Mouse (Mus musculus) brown adipose tissue, adult 24 weeks (tissue): ENCODE measurements around the gene B4galt4. TPM values are rescaled to one million over a fixed set of nuclear protein-coding genes. Genes with fewer than 3 reads are reported as not detected.
A peak's percentile ranks its signal among the peaks of the same experiment; 100 is the strongest.

ENCODE experiments used
- H3K27ac ChIP-seq: fragments of 200-500 bp; replicated peaks from 2 replicates; pipeline ENCODE4 v1.5.1; 2012; ENCODE audit warnings: low read depth, mild to moderate bottlenecking, low read length
- H3K4me1 ChIP-seq: fragments of 200-500 bp; 2 replicates; pipeline ENCODE4 v1.6.1; 2012; ENCODE audit warnings: low read length, mixed read lengths; ENCODE audit not compliant: control insufficient read depth, insufficient read depth, insufficient read length
- H3K4me3 ChIP-seq: fragments of 200-500 bp; 2 replicates; pipeline ENCODE4 v1.5.1; 2012; ENCODE audit warnings: low read depth, mild to moderate bottlenecking, low read length, moderate library complexity; ENCODE audit not compliant: insufficient read depth
- polyA plus RNA-seq: library from polyadenylated mRNA; stranded (reverse); fragments of >200 nt; gene quantifications from 2 replicates; pipeline ENCODE4 v1.2.4, GENCODE M21; 2012; ENCODE audit not compliant: missing spikeins, insufficient read depth, insufficient read length

The B4galt4 gene
- polyA plus RNA-seq, 1 experiment: 2.4 TPM

DNA sequence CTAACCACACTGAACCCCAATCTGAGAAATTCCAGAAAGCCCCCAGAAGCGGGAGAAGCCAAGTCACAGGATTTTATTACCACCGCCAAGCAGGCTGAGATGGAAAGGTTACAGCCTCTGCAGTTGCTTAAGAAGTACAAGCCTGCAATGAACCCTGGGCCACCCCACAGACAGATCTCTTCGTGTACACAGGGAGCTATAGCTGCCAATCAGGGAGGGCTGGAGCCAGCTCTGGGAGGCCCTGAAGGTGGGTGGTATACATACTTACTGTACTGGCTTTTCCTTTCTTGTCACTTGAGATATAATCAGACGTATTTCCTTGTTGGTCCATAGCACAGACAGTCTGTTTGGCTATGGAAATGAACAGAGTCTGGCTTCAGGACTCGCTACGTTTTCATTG is 8.7 kb downstream of the B4galt4 start:
- no peak overlapping the region for H3K27ac ChIP-seq
- peaks cover 13% of the 10 kb centered on the region for H3K4me1 ChIP-seq
- H3K4me3 ChIP-seq: no peak overlapping the region

DNA sequence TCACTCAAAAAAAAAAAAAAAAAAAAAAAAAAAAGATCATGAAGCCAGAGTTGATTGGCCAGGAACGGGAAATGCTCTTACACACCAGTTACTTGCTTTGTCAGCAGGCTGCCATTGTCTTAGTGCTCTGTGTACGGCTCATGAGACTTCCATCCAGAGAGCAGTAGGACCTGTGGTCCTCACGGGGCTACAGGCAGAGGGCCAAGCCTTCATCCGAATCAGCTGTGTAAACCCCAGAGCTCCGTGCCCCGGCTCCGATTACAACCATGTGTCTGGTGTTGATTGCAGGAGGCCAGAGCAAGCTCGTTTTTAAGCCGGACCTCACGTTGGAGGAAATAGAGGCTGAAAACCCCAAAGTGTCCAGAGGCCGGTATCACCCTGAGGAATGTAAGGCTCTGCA is 11.6 kb downstream of the B4galt4 start:
- no peak overlapping the region for H3K4me3 ChIP-seq
- no peak overlapping the region for H3K27ac ChIP-seq
- H3K4me1 ChIP-seq: peaks cover 23% of the 10 kb centered on the region

DNA sequence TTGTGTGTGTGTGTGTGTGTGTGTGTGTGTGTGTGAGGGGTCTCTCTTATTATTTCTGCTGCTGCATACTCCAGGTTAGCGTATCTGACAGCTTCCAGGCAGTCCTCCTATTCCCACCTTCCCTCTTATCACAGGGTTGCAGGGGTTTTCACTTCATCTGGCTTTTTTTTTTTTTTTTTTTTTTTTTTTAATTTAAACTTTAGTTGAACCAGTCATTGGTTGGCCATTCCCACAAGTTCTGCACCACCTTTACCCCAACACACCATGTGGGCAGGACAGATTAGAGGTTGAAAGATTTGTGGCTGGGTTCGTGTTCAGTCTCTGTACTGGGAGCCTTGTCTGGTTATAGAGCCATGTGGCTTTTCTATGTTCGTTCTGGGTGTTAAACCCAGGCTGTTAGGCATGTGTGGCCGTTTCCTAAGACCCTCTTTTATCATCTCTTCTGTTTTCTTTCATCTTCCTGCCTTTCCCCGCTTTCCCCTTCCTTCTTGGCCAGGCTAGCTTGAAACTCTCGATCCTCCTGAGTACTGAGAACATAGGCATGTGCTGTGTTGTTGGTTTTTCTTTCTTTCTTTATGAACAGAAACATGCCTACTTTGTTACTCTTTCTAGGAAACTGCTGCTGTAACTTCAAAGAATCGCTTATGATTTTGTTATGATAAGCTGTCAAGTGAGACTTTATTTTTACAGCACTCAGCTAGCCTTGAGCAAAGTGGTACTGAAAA is 13.6 kb downstream of the B4galt4 start:
- H3K4me1 ChIP-seq: peaks cover 27% of the 10 kb centered on the region
- peak overlapping the region; percentile 87 for H3K27ac ChIP-seq
- no peak overlapping the region for H3K4me3 ChIP-seq

DNA sequence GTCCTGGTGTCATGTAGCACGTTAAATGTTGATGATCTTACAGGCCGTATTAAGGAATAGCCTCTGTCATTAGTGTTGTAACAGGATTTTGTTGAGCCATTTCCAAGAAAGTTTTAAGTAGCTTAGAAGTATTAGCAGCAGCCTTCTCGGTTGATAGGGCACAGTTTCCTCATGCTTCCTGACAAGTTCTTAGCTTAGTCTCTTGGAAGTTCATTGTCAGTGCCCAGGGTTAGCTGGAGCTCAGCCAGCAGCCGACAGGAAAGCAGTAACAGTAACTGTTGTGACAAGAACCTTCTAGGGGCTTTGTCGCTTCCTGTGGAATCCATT is 14.1 kb downstream of the B4galt4 start:
- Histone ChIP-seq H3K4me3 (no peak overlapping the region), H3K4me1 (peaks cover 27% of the 10 kb centered on the region), H3K27ac (peak overlapping the region; percentile 87)

DNA sequence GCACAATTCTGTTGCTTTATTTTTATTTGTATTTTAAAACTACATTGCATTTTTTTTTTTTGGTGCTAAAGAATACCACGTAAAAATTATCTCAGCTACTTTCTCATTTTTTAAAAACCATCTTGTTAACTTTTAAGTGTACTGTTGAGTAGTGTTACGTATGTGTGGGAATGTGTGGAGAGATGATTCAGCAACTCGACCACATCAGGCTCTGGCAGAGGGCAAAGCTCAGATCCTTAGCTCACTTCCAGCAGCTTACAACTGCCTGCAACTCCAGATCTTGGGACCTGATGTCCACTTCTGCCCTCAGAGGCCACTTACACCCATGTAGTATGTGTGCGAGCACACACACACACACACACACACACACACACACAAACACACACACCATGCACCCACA is 14.5 kb downstream of the B4galt4 start:
- peak overlapping the region; percentile 87 for H3K27ac ChIP-seq
- H3K4me1 ChIP-seq: peaks cover 27% of the 10 kb centered on the region
- no peak overlapping the region for H3K4me3 ChIP-seq

DNA sequence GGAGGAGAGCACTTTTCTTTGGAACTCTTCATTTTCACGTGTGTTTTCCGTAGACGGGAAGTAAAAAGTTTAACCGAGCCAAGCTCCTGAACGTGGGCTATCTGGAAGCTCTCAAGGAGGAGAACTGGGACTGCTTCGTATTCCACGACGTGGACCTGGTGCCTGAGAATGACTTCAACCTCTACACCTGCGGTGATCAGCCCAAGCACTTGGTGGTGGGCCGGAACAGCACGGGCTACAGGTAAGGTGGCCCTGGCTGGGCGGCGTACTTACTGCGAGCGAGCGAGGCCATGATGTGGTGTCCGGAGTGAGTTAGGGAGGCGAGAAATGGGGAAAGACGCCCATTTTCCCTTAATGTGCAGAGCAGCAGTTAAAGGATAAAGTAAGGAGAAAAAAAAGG is 15.6 kb downstream of the B4galt4 start:
- peak overlapping the region; percentile 93 for H3K27ac ChIP-seq
- H3K4me3 ChIP-seq: no peak overlapping the region
- peaks cover 32% of the 10 kb centered on the region for H3K4me1 ChIP-seq

DNA sequence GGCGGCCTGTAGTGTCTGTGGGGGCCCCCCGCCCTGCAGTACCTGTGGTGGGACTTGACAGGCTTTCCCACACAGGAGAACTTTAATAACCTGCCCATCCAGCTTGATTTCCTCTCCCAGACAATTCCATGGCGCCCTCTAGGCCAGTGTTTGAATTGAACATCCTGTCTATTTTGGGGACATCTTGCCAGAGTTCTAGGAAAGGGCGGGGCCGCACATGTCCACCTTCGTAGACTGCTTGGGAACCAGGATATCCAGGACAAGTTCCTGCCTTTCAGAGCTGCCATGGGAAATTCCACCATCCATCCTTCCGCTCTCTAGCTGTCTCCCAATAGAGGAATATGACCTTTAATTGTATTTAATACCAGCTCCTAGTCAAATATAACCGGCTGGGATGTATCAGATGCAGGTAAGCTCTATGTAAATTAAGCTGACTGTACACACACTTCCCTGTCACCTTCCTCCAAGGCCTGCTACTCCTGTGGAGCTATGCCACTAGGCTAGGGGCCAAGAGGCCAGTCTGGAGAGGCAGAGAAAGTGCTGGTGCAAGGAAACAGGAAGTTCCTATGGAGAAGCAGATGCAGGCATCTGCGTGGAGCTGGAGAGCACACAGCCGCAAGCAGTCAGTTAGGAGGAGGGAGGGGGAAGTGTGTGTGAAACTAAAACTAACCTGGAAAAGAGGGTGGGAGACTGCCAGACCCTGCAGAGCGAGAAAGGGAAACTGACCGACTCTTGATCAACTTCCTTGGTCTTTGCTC is 16.2 kb downstream of the B4galt4 start:
- H3K4me3 ChIP-seq: no peak overlapping the region
- peaks cover 31% of the 10 kb centered on the region for H3K4me1 ChIP-seq
- peak overlapping the region; percentile 93 for H3K27ac ChIP-seq

DNA sequence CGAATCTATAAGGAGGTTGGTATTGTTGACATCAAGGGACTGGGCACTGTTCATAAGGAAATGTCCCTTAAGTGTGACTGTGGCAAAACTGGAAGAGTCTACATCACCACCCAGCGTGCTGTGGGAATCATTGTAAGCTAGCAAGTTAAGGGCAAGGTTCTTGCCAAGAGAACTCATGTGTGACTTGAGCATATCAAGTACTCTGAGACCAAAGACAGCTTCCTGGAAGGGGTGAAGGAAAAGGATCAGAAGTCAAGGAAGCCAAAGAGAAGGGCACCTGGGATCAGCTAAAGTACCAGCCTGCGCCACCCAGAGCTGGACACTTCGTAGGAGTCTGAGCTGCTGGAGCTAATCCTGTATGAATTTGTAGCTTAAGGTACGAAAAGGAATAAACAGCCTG is 18.2 kb downstream of the B4galt4 start:
- no peak overlapping the region for H3K4me3 ChIP-seq
- 0 out of 2 replicates have a peak overlapping the region, but pooled peaks have one; percentile 21 for H3K27ac ChIP-seq
- H3K4me1 ChIP-seq: peaks cover 31% of the 10 kb centered on the region

DNA sequence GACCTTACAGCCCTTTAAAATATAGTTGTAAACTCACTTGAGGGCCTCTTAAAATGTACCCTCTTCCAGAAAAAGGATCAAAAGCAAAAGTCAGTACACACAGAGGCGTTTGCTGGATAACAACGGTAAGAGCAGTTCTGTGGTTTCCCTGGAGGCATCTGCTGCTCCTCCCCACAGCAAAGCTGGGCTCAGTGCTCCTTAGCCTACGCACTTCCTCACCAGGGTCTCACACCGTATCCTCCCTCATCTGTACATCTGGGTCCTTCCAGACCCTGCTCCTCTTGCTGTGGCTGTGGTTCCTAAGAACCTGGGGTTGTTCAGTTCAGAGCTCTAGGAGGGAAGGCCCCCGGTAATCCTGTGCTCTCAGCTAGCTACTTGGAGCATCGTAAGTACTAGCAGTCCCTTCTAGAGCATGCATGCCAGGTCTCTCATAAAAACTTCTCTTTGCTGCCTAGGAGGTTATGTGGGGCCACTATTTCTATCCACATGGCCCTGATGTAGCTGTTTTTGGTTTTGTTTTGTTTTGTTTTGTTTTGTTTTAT is 18.8 kb downstream of the B4galt4 start:
- Histone ChIP-seq H3K4me1 (peaks cover 28% of the 10 kb centered on the region), H3K27ac (0 out of 2 replicates have a peak overlapping the region, but pooled peaks have one; percentile 19), H3K4me3 (no peak overlapping the region)

DNA sequence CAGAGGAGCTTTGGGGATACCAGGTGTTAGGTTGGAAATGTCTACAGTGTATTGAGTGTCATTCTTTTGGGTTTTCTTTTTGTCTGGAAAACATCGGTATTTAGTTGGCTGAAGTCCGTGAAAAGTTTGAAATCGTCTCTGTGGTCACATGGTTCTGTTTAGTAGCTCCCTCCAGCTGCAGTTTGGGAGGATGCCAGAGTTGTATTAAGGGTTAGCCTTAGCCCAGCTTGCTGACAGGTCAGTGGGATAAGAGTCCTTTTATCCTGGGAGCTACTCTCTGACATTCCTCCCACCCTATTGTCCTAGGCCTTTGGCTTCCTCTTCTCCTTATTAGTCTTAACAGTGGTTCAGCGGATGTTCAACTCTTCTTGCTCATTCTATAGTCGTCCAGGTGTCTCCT is 19.9 kb downstream of the B4galt4 start:
- no peak overlapping the region for H3K27ac ChIP-seq
- peaks cover 25% of the 10 kb centered on the region for H3K4me1 ChIP-seq

DNA sequence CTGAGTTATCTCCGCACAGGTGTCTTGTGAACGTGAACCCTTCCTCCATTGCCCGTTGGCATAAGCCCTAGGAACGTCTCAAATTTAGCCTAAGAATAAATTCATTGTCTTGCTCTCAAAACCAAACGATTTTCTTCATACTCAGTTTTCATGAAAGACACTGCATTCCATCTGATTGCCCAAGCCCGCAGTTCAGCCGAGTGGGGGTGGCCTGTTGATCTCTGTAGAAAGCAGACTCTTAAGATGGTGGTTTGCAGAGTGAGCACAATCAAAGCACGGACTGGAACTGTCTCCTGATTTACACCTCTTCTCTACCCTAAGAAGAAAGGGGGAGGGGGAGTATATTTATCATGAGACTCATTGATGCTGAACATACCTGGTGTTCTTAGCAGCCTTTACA is 20.3 kb downstream of the B4galt4 start:
- Histone ChIP-seq H3K27ac (no peak overlapping the region), H3K4me1 (peaks cover 25% of the 10 kb centered on the region), H3K4me3 (no peak overlapping the region)

More for the DNA sequence above, 19.9 kb downstream of the B4galt4 start:
- H3K4me3 ChIP-seq: no peak overlapping the region

DNA sequence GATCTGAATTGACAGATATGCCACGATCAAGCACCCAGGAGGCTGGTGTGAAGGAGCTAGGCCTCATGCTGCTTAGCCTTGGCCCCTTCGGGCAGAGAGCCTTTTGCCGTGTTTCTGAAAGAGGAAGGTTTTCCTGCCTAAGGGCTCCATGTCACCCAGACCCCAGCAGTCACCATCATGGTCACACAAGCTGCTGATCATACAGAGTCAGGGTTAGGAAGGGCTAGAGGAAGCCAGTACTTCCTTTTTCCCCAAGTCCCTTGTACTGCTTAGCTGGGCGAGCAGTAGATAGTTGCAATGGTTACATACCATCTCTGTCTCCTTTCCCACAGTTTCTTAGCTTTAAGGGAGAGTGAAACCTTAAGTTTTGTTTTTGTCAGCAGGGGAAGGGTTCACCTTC is 21.4 kb downstream of the B4galt4 start:
- Histone ChIP-seq H3K27ac (peak overlapping the region; percentile 64), H3K4me3 (no peak overlapping the region), H3K4me1 (peaks cover 18% of the 10 kb centered on the region; the same call in 1 of the 2 replicates)

DNA sequence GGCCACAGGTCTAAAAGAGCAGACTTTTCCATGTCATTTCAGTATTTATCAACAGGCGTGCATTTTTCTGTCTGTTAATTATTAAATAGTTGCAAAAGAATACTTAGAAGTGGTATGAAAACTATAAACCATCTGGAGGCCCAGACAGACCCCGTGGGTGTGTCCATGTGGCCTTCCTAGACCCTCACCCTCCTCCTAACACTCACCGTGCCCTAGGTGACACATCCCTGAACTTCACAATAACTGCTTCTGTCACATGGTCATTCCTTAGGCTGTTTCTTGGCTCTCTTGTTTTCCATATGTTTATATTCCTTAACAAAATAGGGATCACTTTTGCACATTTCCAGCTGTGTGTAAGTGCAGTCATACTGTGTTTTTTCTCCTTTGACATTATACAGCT is 24.6 kb downstream of the B4galt4 start:
- no peak overlapping the region for H3K27ac ChIP-seq
- peaks cover 14% of the 10 kb centered on the region; the same call in 1 of the 2 replicates for H3K4me1 ChIP-seq
- H3K4me3 ChIP-seq: no peak overlapping the region

DNA sequence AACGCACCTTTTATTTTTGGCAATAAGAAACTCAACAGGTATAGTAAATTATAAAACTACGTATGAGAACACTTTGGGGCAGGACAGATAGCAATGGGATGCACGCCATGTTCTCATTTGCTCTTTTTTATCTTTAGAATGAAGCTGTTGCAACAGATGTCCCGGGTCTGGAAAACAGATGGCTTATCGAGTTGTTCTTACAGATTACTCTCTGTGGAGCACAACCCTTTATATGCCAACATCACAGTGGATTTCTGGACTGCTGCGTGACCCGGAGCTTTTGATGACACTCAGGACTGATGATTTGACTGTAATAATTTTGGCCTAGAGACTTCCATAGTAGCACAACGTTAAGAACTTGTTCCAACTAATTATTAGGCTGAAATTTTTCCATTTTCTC is 25.7 kb downstream of the B4galt4 start:
- Histone ChIP-seq H3K4me1 (peaks cover 9% of the 10 kb centered on the region; the same call in 1 of the 2 replicates), H3K4me3 (no peak overlapping the region), H3K27ac (no peak overlapping the region)

DNA sequence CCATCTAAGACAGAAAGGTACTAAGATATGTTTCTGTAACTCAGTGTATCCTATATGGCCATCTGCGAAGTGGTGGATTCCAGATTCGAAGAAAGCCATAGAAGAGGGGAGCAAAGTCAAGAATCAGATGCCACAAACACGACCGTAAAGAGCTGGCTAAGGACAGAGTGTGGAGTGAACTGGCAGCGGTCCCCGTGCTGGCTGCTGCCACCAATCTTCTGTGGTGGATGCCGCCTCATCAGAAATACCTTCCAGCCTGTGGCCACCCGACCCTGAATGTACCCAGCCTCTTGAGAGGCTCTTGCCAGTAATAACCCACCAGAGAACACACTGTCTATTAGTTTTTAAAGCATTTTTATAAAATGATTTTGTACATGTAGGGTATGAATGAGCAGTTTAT is 26.3 kb downstream of the B4galt4 start:
- Histone ChIP-seq H3K4me3 (no peak overlapping the region), H3K27ac (no peak overlapping the region), H3K4me1 (peaks cover 4% of the 10 kb centered on the region; the same call in 1 of the 2 replicates)
